Mouse (Mus musculus): Measurements from ENCODE around the gene Coro1b.

The Coro1b gene

DNA sequence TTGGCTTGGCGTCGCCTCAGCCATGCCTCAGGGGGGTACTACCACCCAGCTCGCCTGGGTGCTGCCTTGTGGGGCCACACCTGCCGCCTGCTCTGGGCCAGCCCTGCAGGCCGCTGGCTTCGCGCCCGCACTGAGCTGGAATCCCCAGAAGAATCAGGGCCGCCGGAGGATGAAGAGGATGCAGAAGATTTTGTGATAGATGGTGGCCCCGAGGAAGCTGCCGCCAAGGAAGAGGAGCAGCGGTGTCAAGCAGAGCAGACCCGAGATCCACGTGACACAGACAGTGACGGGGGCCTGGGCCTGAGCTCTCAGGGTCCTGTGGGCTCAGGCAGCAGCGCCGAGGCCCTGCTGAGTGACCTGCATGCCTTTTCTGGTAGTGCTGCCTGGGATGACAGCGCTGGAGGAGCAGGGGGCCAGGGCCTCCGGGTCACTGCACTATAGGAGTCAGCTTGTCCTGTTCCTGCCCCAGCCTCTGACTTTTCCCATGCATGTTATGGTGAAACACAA is 7.7 kb downstream of the Coro1b start:
- no peak for DNase-seq (ENCODE audit: low read depth, low spot score)

DNA sequence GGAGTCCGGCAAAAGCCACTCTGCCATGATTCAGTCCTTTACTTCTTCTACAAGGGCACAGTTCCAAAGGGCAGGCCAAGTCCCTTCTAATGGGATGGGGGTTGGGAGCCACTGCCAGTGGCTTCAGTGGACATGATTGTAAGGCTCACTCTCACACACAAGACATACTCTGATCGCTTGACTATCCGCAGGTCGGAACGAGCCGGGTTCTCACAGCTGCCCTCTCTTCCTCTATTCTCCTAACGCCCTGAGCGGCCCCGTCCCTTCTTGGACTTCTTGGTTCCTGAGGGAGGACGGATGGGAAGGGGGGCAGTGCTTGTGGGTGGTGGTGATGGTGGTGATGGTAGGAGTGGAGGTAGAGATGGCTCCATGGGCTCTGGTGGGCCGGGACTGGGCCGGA is 8.4 kb downstream of the Coro1b start:
- no peak for DNase-seq (ENCODE audit: low read depth, low spot score)

DNA sequence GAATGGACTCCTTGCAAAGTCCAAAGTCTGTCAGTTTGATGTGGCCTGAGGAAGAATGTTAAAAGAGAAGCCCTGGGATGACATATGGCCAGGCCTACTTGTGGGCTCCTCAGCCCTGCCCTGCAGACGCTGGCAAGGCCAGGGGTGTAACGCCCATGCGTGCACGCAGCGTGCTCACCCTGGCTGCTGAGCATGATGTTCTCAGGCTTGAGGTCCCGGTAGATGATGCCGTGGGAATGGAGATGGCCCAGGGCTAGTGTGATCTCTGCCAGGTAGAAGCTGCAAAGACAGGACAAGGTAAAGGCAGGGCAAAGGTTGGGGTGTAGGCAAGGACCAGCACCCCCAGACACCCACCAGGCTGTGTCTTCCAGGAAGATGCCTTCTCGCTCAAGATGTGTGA is 10.6 kb downstream of the Coro1b start:
- DNase-seq (ENCODE audit: low read depth, low spot score): no peak

- peak; percentile 97 for DNase-seq (ENCODE audit: low read depth, low spot score)
Observed at GRCm38 (mm10) chr19:4162646-4163542, 14.5 kb downstream of the Coro1b start, which contains the start of gene Rps6kb2. TSS of gene Rps6kb2 (minus strand) at chr19:4163354.

DNA sequence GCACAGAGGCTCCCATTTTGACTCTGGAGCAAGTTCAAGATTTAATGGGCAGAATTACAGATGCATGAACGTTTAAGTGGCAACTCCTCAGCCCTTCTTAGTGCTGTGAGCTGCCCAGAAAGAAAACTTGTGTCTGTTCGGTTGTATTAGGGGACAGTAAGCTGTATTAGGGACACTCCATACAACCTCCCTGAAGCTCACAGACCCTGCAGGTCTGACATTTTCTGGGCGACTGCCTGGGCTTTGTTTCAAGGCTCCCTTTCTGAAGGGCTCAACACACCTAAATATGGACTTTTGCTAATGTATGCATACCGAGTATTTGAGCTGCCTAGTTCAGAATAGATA is 15.1 kb downstream of the Coro1b start:
- no peak for DNase-seq (ENCODE audit: low read depth, low spot score)

DNA sequence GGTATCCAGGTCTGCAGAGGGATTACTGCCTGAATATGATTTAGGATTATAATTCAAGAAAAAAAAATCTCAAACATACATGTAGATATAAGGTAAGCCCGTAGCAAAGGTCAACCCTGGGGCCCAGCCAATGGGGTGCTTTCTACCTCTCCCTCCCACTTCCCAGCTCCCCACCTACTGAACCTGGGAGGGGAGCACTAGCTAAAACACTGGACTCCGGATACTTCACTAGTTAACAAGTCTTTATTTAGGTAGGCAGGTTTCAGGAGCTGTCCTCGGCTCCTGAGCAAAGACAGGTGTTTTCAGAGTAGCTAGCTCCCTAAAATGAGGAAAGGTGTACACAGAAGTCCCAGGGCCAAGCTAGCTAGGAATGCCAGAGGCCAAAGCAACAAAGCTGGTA is 15.7 kb downstream of the Coro1b start:
- no peak for DNase-seq (ENCODE audit: low read depth, low spot score)

DNA sequence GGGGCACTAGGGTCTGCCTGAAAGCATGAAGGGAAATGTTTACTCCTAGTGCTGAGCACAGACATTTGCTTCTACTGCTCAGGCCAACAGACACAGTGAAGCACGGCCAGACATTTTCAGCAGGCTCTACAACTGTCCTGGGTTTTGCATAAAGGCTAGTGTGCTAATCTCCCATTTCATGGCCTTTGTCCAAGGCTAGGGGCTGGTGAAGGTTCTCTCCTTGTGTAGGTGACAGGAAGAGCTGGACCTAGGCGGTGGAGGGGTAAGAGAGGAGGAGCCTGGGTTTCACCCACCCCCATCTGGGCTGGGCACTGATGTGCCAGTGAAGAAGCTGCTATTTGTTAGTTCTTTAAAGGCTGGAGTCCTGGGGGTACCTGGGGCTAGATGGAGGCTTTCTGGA is 16.3 kb downstream of the Coro1b start:
- no peak for DNase-seq (ENCODE audit: low read depth, low spot score)

DNA sequence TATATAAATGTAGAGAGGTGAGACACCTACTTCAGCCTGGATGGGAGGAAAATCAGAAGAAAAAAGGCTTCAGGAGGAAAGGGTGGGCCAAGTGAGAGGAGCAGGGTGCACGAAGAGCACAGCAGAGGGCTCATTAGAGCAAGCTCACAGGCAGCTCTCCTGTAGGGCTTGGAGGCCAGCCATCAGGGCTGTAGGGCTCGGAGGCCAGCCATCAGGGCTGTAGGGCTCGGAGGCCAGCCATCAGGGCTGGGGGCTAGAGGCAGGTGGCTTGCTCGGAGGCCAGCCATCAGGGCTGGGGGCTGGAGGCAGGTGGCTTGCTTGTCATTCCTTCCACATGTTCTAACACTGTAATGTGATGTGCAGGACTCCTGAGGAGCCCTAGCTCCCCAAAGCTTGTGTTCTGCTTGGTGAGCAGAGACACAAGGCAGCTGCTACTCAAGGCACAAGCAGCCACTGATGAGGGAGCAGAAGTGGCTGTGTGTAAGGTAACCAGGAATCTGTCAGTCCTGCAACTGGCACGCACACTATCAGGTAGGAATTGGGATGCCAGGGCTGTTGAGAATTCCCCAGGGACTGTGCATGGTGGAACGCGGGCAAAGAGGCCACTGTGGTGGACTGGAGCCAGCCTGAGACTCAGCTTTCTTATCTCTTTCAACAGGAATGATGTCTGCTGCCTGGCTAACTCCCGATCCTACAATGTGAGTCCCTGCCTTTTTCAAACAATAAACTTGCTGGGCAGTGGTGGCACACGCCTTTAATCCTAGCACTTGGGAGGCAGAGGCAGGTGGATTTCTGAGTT is 18.5 kb downstream of the Coro1b start:
- DNase-seq (ENCODE audit: low read depth, low spot score): no peak

DNA sequence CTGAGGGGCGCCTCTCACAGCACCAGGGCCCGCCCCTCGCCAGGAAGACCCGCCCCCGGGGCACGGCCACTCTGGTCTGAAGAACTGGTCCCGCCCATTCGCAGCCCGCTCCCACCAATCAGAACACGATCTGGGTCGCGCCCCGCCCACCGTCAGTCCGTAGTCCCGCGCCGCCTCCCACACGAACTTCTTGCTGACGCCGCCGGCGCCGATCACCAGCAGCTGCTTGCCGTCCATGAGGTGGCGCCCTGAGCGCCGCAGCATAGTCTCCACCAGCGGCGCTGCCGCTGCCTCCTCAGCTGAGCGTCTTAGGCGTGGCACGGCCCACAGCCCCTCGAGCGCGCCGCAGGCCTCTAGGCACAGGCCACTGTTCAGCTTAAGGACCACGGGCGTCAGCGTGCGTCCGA is 21.0 kb downstream of the Coro1b start:
- DNase-seq (ENCODE audit: low read depth, low spot score): peak; percentile 99

GRCm38 (mm10) chr19:4169810-4170209 is 21.4 kb downstream of the Coro1b start:
- no peak for DNase-seq (ENCODE audit: low read depth, low spot score)

DNA sequence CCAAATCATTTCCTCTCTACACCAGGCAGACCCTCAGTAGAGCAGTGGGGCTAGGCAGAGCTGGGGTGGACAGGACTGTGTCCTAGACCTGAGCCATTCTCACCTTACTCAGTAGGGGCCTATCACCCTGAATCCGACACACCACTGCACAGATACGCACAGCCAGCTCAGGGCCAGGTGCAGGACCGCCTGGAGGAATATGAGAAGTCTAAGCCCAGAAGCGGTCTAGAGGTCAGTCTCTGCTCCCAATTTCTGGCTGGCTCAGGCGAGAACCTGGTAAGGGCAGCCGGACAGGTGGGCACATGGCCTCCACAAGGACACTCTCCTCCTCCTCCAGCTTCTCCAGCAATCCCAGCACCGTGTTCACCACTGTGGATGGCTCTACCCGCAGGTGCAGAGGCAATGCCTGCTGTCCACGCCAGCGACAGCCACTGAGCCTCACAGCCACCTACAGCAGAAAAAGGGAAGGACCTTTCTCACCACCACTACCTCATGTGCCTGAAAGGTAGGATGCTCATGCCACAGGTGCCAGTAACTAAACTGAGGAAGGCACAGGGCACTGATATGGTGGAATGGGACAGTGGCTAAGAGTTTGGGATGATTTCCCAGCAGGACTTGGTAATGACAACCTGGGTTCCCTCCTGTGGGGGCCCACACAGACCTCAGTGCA is 22.4 kb downstream of the Coro1b start:
- DNase-seq (ENCODE audit: low read depth, low spot score): no peak

GRCm38 (mm10) chr19:4171393-4172290 is 23.2 kb downstream of the Coro1b start:
- no peak for DNase-seq (ENCODE audit: low read depth, low spot score)

DNA sequence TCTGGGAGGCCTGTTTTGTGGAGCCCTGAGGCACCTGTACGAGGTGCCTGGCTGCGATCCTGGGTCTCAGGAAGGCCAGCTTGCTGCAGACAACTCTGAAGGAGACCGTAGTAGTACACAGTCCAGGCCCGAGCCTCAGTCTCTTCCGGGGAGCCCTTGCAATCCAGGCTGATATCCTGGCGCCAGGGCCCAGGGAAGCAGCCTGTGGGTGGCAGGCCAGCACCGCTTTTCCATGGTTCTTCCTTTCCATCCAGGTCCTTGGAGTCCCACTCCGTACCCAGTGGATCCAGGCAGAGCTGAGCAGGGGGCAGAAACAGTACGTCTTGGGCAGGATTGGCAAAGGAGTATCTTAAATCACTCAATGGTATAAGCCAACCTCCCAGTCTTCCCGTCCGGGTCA is 24.5 kb downstream of the Coro1b start:
- DNase-seq (ENCODE audit: low read depth, low spot score): no peak

GRCm38 (mm10) chr19:4175368-4175947 is 27.0 kb downstream of the Coro1b start, which contains the start of gene Carns1:
TSS of gene Carns1 (minus strand) at chr19:4175479.
- peak; percentile 31 for DNase-seq (ENCODE audit: low read depth, low spot score)

GRCm38 (mm10) chr19:4180411-4180810 is 32.0 kb downstream of the Coro1b start:
- DNase-seq (ENCODE audit: low read depth, low spot score): no peak

GRCm38 (mm10) chr19:4181892-4182291 is 33.5 kb downstream of the Coro1b start:
- peak; percentile 63 for DNase-seq (ENCODE audit: low read depth, low spot score)

GRCm38 (mm10) chr19:4183689-4184088 is 35.3 kb downstream of the Coro1b start:
- DNase-seq (ENCODE audit: low read depth, low spot score): no peak

- DNase-seq (ENCODE audit: low read depth, low spot score): no peak
Observed at GRCm38 (mm10) chr19:4184976-4185975, 36.9 kb downstream of the Coro1b start.

DNA sequence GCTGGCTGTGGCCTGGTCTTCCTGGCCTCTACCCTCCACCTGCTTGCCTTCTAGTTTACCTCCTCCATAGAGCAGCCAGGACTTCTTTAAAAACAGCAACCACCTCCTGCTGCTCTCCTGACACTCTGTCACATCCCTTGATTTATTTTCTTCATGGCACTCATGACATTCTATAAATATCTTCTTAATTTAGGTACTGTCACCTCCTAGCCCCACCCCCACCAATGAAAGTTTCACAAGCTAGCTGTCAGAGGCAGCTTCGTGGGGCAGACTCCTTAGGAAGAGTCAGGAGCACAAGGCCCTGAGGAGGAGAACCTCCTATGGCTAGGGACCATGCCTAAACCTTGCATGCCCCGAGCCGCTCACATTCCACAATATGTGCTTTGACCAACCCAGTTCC is 38.9 kb downstream of the Coro1b start:
- DNase-seq (ENCODE audit: low read depth, low spot score): no peak

Measured in mesoderm, embryonic 11.5 days (tissue).